Mouse (Mus musculus) ES-Bruce4 (cell line): Measurements from ENCODE around the gene Ubn2.

Experiments
- EP300 ChIP-seq: IDR thresholded peaks from 2 replicates; pipeline ENCODE4 v1.6.1; 2011; ENCODE audit warnings: low read depth, low read length; ENCODE audit not compliant: insufficient read depth
- POLR2A ChIP-seq: IDR thresholded peaks from one replicate; pipeline ENCODE4 v1.8.1; 2011; ENCODE audit warnings: low read length; ENCODE audit not compliant: insufficient read depth

GRCm38 (mm10) chr6:38453049-38453448 lies 19.3 kb downstream of the Ubn2 start:
- TF ChIP-seq POLR2A (no peak), EP300 (no peak)
